Mouse (Mus musculus) brain, adult 2 months (tissue): ENCODE measurements around the gene Wdr45.

Source experiments
- DNase-seq: peaks from one replicate; pipeline ENCODE4 v3.0.0; 2011; ENCODE audit warnings: low read depth, low spot score

Wdr45 gene

GRCm38 (mm10) chrX:7721514-7722281, 7.6 kb downstream of the Wdr45 start, which contains the start of gene Gm45208:
Gene Gm45208, plus strand, starts transcription at chrX:7722245.
- peak; percentile 92 for DNase-seq

- no peak for DNase-seq
Observed at GRCm38 (mm10) chrX:7722282-7722611, 8.1 kb downstream of the Wdr45 start.

- no peak for DNase-seq
Observed at GRCm38 (mm10) chrX:7722691-7723090, 8.6 kb downstream of the Wdr45 start.

DNA sequence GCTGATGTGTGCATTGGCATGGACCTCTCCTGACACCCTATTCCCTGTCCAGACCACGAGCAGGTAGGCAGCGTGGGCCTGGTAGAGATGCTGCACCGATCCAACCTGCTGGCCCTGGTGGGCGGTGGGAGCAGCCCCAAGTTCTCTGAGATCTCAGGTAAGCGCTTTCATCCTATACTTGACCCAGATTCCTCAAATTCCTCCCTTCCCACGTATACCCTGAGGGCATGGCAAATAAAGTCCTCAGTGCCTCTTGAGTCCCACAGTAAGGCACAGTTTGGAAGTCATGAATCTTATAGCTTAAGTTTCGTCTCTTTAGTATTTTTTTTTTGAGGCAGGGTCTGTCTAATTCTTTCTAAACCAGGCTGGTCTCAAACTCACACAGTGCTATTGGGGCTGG, 10.0 kb downstream of the Wdr45 start:
- no peak for DNase-seq

- no peak for DNase-seq
Observed at GRCm38 (mm10) chrX:7725841-7726240, 11.7 kb downstream of the Wdr45 start.

DNA sequence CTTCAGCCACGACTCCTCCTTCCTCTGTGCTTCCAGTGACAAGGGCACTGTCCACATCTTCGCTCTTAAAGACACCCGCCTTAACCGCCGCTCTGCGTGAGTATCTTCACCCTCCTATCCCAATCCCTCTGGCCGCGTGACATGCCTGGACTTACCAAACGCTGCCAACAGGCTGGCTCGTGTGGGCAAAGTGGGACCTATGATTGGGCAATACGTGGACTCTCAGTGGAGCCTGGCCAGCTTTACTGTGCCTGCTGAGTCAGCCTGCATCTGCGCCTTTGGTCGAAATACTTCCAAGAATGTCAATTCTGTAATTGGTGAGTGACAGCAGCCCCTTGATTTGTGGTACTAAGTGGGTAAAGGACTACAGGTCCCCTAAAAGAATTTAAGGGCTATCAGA, 13.0 kb downstream of the Wdr45 start:
- DNase-seq: no peak

DNA sequence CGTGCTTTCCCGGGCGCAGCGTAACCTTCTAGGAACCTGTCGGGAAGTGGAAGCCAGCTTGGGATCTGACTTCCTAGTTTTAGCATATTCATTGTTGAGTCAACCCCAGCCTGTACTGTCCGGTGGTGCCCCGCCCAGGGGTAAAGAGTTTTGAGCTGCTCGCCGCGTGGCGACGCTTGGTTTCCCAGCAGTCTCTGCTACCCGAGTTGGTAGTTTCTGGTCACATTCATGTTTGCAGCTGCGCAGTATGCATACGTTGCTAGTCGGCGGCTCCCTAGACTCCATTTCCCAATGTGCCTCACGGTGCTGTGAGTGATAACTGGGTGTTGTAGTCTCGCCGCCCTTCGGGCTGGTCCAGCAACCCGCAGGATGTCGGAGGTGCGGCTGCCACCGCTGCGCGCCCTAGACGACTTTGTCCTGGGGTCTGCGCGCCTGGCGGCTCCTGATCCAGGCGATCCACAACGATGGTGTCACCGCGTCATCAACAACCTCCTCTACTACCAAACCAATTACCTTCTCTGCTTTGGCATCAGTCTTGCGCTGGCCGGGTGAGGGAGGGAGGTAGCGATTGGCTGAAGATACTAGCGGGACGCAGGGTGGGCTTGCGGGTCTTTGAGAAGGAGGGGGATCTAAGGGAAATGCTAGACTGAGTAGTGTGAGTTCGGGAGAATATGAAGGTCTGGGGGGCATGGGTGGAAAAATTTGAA, 14.2 kb downstream of the Wdr45 start, which contains the start of gene Praf2:
Gene Praf2, plus strand, starts transcription at position 225 of the 707 bp plus-strand sequence.
- DNase-seq: peak; percentile 96

DNA sequence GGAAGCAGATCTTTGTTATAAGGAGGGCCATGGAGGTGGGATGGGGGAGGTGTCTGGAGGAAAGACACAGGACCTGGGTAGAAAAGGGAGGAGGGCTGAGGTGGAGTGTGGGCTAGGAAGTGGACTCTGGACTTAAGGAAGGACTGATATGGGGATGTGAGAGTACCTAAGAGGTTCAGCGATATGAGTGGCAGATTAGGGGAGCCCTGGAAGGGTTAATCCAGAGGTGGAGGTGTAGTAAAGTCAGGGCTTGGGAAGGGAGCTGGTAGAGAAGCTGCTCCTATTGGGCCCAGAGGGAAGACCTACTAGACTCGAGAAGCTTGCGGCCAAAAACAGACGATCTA, 14.8 kb downstream of the Wdr45 start:
- DNase-seq: peak; percentile 26

DNA sequence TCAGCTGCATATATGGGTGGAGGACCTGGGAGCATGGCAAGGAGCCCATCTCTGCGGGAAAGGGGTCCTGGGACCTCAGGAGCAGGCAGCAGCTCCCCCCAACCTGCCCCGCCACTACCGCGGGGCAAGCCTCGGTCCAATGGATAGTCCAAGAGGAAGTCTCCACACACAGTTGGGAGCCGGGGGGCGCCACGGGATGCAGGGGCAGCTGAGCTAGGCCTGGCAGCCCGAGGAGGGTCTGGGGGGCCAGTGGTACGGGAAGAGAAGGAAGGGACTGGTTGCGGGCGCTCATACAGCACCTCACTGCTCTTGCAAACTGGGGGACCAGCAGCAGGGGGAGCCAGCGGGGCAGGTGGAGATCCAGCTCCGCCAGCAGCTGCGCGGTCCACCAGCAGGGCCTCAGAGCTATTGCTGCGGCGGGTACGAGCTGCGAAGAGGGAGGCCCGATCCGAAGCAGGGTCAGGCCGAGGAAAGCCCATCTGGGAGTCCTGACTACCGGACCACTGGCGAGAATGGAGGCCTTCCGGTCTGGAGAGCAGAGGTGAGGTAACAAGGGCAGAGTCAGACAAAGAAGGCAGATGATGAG, 19.5 kb downstream of the Wdr45 start:
- DNase-seq: peak; percentile 58

DNA sequence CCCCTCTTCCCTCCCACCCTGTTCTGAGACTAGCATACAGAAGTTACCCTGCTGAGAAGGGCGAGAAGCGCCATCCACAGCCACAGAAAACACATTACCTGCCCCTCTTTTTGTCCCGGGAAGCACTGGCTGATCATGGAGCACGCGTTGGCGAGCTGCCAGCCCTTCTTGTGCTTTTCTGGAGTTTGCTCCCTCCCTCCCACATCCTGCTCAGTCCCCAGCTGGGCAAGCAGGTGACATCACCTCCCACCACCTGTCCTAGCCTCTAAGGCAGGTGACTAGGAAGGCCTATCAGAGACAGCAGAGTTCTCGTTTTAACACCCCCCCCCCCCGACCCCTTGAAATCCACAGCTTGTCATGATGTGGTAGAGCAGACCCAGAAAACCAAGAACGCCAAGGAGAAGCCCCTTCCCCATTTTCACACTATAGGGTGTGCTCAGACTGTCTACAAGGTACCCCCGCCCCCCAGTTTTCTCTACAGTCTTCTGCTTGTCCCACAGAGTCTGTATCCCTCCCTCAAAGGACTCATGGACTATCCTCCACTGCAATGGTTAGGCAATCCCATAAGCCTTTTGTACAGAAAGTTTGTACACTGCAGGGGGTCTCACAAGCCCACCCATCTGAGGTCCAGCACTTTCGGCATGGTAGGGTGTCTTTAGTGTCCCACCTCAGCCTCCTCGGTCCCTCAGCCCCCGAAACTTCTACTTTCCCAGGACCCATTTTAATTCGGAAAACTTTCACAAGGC, 25.4 kb downstream of the Wdr45 start:
- peak; percentile 94 for DNase-seq

DNA sequence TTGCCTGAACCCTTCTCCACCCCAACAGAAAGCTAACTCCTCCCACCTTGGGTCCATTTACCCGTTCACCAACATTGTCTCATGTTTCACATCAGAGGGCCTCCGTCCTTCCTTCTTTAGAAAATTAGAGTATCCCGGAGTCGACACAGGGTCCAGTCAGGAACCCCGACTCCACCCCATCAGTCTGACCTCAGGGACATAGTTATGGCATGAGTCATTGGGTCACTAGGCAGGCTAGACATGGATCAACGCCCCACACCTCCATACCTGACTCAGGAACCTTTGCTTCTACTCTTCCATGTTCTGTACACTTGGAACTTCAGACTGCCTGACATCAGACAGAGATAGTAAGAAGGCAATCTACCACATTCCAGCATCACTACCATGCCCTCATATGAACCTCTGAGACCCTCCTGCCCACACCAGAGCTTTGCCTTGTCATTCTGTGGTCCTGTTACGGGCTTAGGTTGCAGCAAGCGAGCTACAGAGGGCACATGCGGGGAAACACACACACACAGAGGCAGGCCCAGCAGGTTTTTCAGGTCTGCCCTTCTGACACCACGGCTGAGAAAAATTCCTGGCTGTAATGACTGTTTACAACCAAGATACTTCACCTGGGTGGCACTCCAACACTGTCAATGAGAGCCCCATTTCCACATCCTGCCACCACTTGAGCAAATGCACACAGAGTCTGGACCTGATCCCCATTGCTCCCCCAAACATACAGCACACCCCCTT, 26.1 kb downstream of the Wdr45 start:
- no peak for DNase-seq

- DNase-seq: peak; percentile 67
Observed at GRCm38 (mm10) chrX:7741103-7741502, 27.0 kb downstream of the Wdr45 start.

GRCm38 (mm10) chrX:7743470-7743869, 29.3 kb downstream of the Wdr45 start:
- peak; percentile 55 for DNase-seq

GRCm38 (mm10) chrX:7744940-7745339, 30.8 kb downstream of the Wdr45 start:
- no peak for DNase-seq

DNA sequence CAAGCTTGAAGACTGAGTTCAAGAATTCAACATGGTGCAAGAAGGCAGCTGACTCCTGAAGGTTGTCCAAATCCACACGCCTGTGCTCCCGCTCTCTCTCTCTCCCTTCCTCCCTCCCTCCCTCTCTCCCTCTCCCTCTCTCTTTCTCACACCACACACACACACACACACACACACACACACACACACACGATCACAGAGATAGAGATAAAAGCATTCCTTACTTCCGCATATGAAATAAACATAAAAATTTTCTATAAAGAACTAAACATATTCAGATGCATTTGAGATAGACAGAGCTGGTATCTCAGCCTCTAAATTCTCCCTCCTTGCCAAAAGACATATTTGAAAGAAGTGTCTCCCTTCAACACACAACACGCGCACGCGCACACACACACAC, 31.3 kb downstream of the Wdr45 start:
- no peak for DNase-seq

- DNase-seq: peak; percentile 95
Observed at GRCm38 (mm10) chrX:7750432-7751116, 36.4 kb downstream of the Wdr45 start, which contains the start of gene Ccdc120. Gene Ccdc120, minus strand, starts transcription at chrX:7750905.

- DNase-seq: peak; percentile 50
Observed at GRCm38 (mm10) chrX:7753627-7754026, 39.5 kb downstream of the Wdr45 start.

GRCm38 (mm10) chrX:7762137-7762920, 48.2 kb downstream of the Wdr45 start, which contains the start of gene Tfe3:
Gene Tfe3, plus strand, starts transcription at chrX:7762560.
- DNase-seq: peak; percentile 98

GRCm38 (mm10) chrX:7762921-7763197, 48.7 kb downstream of the Wdr45 start:
- DNase-seq: no peak
